Mouse (Mus musculus) right cerebral cortex, postnatal 36 days (tissue): ENCODE measurements around the gene Gng8.

Experiments used
- DNase-seq, 2 experiments: peaks; one replicate each; pipeline ENCODE4 v3.0.0; 2022; ENCODE audit warnings: low spot score in 2 of 2, mixed read lengths in 1 of 2

Gng8 gene

DNA sequence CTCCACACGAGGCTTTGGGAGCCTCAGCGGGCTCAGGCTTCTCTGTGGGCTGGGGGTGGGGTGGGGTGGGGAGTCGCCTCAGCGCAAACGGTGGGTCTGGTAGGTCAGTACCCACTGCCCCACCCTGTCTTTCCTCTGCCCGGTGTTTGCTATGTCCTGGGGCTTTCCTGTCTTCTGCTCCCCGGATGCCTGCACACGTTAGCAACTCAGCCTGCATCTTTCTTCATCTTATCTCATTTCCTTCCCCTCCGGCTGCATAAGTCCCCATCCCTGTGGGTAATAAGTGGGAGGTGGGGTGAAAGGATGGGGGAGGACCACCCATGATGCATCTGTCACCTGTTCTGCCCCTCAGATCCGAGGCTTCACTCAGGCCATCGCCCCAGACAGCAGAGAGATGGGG lies 16.8 kb downstream of the Gng8 start:
- no peak for DNase-seq

DNA sequence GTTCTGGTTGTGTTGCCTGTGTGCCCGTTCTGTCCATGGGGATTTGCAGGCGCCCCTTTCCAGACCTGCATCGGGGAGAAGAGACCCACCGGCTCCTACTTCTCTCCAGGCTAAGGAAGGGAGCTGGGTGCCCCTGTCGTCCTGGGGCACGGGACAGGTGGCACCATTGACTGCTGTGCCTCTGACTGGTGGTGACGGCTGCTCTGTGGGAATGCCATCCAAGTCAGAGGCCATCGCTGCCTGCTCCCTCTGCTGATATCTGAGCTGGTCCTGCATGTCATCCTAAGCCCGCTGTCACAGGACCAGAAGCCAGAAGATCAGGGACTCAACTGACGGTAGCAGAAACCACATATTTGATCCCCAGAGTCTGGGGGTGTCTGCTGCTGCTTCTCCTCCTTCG lies 17.3 kb downstream of the Gng8 start:
- no peak for DNase-seq

DNA sequence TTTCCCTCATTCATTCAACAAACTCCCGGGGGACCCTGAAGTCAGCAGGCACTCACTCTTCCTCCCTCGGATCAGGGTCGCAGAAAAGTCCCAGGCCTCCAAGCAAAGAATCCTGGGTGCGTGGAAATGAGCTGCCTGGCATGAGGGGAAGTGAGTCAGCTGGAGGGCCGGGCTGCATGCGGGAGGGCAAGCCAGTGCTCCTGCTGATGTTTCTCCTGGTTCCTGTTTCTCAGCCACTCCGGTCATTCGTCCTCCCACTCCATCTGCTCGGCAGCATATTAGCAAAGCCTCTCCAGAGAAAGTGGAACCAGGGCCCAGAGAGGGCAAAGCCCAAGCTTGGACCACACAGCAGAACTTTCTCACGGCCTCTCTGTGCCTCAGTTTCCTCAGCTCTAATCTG lies 18.3 kb downstream of the Gng8 start:
- DNase-seq = no peak

DNA sequence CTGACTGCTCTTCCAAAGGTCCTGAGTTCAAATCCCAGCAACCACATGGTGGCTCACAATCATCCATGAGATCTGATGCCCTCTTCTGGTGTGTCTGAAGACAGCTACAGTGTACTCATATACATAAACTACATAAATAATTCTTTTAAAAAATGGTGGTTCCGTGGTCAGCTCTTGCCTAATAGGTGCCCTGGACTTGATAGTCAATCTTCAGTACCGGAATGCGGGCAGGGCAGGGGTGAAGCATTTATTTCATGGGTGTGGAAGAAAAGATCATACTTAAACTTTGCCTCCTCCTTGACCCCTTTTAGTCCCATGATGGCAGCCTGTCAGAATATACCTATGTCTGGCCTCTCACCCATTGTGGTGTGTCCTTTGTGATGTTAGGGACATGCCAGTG lies 20.3 kb downstream of the Gng8 start:
- no peak for DNase-seq

DNA sequence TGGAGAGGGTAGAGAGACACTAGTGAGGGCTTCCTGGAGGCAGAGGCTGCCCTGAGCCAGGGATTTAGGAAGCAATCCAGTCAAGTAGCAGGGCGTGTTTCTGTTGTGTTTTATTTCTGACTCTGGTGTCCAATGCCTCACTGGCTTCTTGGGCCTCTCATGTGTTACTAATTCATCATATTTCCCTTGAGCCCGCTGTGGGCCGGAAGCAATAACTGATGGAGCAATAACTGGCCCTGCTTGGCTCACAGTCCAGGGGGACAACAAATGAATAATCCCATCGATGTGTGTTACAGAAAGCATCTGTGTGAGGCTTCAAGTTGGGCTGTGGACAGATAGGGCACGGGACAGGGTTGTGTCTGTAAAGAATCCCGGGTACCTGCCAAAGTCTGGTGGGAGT lies 20.8 kb downstream of the Gng8 start:
- no peak for DNase-seq

DNA sequence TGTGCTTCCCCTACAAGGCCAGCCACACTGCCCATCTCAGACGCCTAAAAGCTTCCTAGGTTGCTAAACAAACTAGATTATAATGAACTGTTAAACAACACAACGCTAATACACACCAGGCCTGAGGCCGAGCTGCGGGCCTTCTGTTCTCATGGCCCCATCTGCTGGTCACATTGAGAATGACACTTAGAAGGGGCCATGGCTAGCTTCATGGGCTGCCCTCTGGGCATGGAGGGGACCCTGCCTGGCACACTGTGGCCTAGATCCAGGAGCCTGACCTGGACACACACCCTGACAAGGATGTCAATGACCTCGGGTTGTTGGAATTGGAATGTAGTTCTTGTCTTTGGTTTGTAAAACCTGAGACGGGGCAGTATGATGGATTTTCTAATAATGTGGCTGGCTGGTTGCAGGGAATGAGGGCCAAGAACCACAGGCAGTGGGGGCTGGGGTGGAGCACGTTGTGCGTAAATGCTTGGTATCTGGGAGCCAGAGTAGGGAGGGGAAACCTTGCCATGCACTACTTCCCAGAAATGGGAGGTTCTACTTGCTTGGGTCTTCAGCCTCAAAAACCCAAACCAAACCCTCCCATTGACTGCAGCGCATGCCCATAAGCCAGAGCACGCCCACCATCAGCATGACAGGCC lies 22.3 kb downstream of the Gng8 start:
- DNase-seq = no peak

DNA sequence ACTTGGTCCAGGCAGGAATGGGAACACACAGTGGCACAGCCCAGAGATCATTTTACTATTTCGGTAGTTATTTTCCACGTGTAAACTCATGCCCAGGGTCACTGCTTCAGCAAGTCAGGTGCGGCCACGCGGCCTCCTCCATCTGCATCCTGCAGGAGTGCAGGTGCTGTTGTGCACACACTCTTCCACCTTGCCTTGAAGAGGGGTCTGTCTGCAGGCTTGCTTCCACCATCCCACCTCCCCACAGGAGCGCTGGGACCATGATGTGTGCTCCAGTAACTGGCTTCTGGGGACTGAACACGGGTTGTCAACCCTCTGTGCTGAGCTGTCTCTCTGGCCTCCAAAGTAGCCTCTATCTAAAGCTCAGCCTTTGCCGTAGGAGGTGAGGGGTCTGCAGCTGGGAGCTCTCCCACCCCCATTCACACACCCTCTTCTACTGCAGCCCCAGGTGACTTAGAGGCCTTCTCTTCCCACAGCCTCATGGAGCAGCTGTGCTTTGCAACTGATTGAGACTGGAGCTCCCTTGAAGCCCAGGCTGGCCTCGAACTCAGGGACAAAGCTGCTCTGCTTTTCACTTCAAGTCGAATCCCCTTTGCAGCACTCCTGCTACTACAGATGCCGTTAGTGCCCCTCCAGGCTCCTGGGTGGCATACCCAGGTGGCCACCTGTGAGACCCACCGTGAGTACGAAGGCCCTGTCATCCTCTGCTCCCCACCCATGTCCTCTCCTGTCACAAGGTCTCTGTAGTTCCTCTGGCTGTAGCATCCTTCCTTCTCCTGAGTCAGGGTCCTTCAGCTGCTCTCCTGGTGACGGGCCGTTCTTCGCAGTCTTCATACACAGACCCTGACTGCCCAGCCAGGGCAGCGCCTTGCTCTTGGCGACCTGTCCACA lies 23.1 kb downstream of the Gng8 start:
- DNase-seq = no peak

DNA sequence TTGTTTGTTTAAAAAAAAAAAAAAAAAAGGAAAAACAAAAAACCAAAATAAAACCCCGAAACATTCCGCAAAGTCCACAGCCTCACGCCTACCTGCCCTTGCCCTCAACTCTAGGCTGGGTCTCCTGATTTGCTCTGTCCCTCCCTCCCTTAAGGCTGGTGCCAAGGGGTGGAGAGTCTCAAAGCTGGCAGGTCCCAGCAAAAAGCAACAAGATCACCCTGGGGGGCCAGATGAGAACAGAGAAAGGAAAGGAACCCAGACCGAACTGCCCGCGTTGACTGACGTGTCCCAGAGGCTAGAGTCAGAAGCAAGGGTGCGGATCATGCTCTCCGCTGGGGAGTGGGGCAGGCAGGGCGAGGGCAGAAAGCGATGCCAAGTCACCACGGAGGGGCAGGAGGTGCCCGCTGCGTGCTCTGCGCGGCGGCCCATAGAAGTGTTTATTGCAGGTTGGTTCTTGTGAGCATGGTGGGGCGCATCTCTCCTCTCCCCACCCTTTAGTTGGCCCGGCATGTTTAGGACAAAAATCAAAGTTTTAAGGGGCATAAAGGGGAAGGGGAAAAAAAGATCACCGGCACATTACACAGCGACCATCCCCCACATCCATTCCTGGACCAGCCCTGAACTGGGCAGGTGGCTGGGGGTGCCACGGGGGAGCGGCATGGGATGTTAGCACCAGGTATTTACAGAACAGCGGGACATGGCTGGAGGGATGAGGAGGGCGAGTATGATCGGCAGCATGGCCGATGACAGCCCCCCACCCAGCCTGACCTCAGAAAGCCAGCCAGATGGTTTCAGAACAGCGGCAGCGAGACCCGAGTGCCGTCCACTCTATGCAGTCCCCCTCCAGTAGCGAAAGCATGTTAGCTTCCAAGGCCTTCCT lies 24.1 kb downstream of the Gng8 start:
- no peak for DNase-seq

DNA sequence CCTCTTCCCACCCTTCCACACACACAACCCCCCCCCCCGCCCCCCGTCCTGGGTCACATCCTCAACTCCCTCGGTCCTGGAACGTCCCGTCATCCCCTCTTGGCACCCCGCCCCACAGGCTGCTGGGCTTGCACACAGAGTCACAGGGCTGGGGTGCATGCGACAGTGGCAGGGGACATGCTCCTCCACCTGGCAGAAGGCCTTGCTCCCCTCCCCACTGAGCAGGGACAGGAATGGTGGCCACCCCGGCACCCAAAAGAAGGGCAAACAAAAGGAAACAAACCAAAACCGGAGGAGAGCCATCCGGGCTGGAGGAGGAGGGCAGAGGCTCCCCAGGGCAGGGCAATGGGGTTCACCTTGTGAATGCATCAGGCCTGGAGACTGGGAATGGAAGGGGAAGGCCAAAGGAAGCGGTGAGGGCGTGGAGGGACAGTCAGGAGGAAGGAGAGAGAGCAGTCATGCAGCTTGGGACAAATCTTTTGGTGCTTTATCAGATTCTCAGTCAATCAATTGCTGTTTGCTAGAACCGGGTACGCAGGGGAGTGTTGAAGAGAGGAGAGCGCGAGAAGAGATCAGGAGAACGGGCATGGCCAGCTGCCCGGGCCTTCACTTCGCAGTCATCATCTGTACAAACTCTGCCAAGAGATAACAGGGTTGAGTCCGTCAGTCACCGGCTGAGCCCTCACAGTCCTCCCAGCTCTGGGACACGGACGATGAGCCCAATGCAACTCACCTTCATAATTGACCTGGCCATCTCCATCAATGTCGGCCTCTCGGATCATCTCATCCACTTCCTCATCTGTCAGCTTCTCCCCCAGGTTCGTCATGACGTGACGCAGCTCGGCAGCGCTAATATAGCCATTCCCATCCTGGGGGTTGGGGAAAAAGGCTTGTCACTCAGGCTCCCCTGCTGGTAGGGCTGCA lies 25.0 kb downstream of the Gng8 start:
- DNase-seq = no peak

DNA sequence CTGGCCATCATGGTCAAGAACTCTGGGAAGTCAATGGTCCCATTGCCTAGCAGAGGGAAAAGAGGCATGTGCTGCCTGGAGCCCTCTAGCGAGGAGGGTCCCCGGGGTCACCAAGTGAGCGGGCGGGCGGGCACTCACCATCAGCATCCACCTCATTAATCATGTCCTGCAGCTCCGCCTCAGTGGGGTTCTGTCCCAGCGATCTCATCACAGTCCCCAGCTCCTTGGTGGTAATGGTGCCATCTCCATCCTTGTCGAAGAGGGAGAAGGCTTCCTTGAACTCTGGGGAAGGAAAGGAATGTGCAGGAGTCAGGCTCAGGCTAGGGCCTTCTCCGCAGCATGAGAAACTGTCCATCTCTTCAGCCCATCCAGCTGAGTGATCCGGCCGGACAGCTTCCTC lies 25.9 kb downstream of the Gng8 start:
- no peak for DNase-seq

DNA sequence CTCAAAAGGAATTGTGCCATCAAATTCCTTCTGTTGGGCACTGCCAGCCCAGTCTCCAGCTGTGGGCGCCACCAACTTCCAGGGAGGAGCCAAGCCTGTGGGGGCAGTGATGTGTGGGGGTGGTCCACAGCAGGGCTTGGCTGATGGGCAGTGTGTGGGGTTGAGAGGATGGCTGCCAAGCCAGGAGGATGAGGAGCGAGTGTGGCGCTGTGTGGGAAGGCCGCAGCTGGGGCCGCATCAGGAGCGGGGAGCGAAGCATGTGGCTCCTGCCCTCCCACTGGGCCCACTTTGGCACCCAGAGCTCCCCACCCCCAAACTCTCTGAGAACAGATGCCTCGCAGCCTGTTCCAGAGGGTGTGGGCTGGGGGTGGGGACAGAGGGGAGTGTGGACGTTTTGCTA lies 26.4 kb downstream of the Gng8 start:
- peak; percentile 76 to 86 for DNase-seq

DNA sequence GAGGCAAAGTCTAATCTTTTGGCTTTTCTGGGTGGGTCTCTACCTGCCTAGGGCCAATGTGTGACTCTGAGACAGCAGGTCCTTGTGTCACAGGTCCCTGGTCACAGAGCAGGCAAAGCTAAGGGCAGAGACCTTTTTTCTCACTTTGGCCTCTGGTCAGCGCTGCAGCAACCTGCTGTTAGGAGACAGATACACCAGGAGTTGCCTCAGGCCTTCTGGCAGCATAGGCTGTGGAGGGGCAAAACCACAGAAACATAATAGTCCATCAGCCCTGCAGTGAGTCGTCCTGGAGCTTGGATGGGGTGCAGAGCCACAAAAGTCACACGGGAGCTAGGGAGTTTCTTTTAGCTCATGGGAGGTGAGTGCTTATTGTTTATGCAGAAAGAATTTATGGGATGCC lies 27.1 kb downstream of the Gng8 start:
- no peak for DNase-seq

DNA sequence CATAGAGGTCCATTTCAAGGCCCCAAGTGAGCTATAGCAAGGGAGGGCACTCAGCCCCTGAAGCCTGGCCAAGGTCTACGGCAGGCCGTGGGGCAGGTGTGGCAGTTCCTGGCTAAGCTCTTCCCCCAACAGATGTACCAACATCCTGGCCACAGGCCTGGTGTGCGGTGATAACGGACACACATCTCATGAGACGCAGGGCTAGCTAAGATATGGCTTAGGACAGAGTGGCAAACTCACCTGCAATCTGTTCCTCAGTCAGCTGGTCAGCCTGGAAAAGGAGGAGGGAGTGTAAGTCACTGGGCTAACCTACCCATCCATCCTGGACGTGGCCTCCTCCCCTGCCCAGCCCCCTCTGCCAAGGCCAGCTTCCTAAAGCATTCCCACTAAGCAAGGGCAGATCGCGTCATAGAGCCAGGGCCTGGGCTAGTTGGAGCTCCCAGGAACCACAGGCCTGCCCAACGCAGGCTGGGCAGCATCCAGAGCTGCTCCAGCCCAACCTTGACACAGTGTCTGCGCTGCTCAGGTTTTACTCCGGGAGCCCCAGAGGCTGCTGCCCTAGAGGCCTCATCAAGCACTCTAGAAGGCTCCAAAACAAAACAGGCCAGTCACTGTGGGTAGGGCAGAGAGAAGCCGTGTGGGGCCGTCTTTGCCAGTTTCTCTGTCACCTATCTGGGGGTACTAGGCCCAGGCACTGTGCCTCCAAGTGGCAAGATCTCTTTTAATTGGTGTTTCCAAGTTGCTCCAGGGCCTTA lies 28.0 kb downstream of the Gng8 start:
- DNase-seq = no peak

DNA sequence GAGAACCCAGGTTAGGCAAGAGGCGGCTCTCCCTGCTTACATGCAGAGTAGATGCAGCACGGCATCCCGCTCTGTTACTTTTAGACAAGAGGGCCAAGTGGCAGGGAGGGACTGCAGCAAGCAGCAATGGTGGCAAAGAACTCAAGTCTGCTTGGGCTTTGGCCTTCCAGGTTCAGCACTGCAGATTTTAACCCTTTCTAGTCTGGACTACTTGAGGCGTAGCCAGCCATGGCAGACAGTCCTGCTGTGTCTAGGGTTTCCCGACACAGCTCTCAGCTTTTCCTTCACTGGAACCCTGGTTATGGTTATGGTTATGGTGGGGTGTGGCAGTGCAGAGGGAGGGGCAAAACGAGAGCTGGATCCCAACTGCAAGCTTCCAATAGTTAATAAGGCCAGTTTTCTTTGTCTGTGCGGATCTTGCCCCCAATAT lies 28.6 kb downstream of the Gng8 start:
- no peak for DNase-seq

DNA sequence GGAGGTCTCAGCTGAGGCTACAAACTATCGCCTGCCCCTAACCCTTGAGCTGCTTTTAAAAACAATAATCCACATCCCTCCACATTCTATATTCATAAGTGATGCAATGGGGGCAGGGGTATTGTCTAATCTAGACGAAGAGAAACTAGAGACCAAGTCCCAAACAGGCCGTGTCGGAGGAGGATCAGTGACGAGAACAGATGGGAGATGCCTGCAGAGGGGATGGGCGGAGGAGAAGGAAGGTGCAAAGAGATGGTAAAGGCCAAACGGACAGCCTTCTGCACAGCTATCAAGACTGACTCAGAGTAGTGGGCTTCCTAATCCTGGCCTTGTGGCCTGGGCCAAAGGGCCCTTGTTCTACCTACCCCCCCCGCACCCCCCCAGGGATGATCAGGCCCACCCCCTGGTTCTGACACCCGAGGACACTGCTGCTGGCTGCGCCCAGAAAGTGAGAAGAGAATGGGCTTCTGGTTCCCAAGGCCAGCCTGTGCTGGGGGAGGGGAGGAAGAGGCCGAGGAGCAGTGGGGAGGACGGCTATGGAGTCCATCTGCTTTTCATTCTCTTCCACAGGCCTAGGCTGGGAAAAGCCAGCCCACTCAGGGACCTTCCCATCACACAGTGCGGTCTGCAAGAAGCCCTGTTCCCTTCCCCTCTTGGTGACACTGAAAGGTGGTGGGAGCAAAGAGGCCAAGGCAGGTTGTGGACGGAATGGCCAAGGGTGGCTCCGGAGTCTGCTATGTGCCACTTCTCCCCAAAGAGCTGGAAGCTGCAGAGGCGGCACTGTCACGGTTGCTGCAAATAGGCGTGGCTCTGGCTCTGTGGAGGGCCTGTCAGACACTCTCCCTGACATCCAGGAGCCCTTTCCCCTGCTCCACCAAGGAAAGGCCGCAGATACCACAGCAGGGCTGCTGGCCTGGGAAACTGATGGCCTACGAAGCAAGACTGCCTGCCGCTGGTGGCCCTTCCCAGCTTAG lies 29.5 kb downstream of the Gng8 start:
- DNase-seq = no peak

DNA sequence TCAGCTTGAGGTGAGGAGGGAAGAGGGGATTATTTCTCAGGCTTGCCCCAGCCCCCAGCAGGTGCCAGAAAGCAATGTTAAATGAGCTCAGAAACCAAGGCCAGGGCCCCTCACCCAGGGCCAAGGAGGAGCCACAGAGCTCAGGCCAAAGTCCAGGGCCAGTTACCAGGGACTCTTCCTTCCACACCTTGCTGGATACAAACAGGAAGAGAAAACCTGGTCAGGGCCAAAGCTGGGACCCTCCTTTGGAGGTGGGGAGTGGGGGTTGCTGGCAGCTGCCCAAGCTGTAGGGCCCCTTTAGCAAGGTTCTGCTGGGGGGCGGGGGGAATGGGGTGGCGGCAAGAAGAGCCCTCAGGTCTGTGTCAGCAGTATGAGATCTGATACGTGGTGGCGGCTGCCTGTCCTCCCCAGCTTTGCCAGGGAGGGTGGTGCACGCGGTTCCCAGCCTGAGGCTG lies 30.3 kb downstream of the Gng8 start:
- DNase-seq = no peak

DNA sequence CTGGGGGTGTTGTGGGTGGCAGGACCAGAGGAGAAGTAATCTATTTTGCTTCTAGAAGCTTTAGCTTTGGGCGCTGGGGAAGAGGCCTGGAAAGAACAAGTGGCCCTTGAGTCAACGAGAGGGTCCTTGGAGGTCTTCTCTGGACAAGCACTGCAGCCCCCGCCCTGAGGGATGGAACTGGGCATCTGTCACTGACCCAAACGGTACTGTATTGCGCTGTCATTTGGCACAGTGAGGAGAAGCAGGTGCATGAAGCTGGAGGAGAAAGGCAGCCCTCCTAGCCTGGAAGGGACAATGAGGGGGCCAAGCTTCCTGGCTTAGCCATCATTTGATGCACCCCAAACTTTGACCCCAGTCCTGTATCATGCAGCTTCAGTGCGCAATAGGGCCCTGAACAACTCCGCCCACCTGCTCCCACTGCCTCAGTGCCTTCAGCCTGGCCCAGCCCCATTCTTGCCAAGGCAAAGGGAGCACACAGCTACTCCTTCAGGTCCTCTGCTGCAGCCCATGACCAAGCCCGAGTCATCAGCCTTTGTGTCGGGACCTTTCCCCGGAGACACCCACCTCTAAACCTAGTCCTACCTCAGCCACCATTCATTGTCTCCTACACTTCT lies 30.9 kb downstream of the Gng8 start:
- no peak for DNase-seq

DNA sequence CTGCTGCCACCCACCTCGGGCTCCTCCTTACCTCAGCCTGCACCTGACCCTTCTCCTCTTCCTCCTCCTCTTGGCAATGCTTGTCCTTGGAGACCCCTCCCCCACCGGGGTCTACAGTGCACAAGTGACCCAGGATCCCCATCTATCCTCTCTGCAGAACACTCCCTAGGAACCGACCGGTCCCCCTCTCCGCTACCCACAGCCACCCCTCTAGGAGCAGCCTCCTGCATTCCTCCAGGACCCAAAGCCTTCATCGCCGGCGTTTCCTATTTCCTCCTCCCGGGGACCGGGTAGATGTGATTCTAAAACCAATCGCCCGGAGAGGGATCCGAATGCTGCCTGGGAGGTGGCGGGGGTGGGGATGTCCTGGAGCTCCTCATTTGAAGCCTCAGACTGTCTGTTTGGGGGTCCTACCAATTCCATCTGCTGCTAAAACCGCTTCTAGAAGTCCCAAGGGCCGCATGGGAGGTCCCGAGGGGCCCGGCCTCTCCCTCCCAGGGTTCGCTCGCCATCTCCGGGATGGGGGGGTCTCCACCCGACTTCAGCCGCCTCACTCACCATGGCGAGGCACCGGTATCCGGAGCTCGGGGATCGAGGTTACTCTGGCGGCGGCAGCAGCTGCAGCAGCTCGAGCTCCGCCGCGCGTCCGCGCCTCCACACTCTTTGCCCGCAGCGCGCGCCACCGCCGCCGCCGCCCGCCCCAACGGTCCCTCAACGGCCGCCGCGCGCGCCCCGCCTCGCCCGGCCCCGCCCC lies 31.9 kb downstream of the Gng8 start:
- DNase-seq = no peak
